Mouse (Mus musculus) MN1 (cell line): ENCODE measurements around the gene Pls1.

Experiments
- DNase-seq: peaks from one replicate; pipeline ENCODE4 v3.0.0-alpha.2; 2016; ENCODE audit warnings: low spot score

The Pls1 gene

GRCm38 (mm10) chr9:95803783-95804182 is 41.3 kb downstream of the Pls1 start:
- DNase-seq, result no peak

- no peak for DNase-seq
Observed at GRCm38 (mm10) chr9:95801610-95802451, 43.3 kb downstream of the Pls1 start.

GRCm38 (mm10) chr9:95796323-95796722 is 48.8 kb downstream of the Pls1 start:
- no peak for DNase-seq

- DNase-seq, result no peak
Observed at GRCm38 (mm10) chr9:95795844-95796243, 49.3 kb downstream of the Pls1 start.

DNA sequence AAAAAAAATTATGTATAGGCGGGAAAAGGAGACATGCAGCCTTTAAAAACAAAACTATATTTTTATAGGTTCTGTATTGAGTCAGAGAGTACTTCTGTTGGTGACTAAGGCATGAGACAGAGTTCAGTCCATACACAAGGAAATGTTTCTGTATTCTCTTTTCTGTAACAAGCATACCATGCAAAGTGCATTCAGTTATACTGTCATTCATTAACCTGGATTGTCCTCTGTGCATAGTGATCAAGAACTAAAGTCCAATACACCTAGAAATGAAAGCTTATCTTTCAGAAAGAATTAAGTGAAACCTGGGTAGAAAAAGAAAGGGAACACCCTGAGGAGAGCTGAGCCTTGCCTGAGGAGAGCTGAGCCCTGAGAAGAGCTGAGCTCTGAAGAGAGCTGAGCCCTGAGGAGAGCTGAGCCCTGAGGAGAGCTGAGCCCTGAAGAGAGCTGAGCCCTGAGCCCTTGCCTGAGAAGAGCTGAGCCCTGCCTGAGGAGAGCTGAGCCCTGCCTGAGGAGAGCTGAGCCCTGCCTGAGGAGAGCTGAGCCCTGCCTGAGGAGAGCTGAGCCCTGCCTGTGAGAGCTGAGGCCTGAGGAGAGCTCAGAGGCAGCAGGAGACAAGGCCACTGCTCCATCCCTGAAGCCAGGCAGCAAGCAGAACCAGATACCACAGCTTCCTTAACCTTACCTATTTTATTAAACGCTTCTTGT is 49.9 kb downstream of the Pls1 start:
- DNase-seq, result no peak

DNA sequence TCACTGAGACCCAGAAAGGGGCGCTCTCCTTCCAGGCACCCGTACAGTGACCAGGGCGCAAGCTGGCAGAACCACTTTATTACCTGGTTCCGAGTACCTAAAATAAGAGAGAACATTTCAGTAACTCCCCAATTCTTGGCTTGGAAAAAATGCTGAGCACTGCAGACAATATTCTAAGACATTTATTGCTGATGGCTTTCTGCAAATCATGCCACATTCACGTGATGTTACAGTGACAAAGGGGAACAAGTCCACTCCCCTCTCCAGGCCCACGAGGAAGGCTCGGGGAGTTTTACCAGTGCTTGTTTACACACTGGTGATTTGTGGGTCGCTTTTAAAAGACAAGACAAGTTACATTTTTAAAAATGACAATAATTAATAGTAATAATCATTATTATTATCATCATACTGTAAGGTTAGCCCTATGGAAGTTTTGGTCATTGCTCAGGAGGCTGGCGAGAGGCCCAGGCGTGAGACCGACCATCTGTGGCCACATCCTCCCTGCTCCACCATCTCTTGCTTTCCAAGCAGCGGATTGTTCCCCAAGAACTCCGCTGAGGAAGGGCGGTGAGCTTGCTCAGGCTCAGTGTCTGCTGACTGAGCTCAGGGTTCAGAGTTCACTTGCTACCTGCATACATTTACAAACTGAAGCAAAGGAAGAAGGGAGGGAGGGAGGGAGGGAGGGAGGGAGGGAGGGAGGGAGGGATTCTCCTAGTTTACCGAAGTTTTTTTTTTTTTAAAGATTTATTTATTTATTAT is 50.9 kb downstream of the Pls1 start:
- DNase-seq, result no peak

DNA sequence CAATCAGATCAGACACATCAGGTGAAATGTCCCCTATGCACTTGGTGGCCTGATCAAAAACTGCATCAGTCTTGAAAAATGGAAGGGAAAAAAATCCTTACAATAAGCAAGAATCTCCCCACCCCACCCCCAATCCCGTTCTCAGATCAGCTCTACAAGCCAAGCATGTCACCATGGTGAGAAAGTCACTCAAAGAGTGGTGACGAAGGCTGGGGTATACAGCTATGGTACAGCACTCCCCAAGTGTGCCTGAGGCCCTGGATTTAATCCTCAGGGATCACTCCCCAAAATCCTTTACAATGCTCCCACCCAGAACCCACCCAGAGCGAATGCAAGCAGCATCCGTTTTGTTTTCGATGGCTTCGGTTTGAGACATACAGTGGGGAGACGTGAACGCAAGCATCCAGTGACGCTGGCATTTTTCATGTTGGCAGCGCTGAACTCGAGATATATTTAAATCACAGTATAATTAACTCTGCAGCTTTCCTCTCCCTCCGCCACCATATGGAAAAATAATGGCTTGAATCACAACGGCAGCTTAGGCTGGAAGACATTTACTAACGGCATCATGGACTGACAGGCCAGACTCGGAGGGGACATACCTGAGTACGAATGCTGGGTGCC is 60.1 kb downstream of the Pls1 start:
- no peak for DNase-seq

DNA sequence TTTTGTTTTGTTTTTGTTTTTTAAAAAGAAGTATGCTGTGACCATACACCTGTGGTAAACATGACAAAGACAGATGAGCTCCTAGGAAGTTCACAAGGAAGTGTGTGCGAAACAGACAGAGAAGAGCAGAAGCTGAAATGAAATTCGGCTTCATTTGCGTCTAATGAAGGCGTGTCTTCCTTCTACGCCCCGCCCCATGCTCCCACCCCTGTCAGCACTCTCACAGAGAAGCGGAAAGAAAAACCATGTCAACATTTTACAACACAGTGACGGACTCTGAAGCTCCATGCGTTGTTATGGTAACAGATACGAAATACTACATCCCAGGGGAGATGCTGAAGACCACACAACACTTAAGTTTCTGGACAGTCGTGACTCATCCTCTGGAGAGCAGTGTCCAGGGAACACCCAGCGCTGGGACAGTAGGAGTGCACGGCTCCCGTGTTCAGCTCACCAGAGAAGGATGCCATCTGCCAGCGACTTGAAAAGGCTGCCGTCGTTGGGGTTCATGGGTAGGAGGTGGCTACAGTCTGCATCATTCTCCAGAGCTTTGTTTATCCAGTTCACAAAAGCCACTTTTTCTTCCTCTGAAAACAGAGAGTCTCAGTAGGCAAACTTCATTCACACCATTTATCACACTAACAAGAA is 61.3 kb downstream of the Pls1 start:
- peak; percentile 7 for DNase-seq

DNA sequence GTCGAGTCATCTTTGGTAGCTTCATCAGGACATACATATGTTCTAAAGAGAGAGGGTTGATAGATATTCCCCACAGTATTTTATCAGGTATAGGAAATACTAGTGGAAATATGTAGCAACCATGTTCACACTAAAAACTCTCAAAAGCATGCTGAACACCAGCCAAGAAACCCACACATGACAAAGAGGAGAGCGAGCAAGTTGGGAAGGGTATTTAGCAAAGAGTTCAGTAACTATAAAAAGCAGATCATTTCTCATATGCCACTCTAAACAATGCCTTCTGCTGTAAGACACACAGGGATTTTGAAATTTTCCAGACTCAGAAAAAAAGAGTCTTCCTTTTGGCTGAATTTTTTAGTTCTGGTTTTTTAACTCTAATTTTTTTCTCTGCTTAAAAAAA is 73.4 kb downstream of the Pls1 start:
- no peak for DNase-seq

- DNase-seq, result no peak
Observed at GRCm38 (mm10) chr9:95763218-95763617, 81.9 kb downstream of the Pls1 start.

DNA sequence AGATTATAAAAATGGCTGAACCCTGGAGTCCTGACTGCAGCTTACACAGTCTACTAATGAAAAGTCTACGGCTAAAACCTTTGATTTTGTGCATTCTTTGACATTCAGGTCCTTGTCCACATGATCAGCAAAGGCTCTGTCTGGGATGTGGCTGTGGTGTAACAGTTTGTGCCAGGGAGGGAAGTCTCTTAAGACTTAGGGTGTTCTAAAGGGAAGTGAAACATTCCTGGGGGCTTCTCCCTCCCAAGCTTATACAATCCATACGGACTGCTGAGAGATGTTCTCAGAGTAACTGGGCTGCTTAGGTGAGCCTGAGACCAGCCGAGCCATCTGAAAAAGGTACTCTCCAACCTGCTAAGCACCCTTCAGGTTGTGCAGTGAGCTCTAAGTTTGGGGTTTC is 82.9 kb downstream of the Pls1 start:
- DNase-seq, result no peak

DNA sequence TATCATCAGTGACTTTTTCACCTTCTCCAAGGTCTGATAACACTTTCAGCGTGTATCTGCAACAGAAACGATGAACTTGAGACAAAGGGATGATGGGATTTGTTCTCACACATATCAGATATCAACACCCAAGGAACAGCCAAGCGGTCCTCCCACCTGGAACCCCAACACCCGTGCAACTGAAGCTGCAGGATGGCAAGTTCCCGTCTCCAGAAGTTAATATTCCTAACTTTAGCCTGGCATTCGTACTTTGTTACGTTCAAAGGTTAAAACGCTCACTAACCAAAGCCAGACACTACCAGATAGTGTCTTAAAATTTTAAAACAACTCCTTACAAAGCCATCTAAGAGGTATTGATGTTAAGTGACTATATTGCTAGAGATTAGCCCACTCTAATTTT is 83.7 kb downstream of the Pls1 start:
- no peak for DNase-seq

DNA sequence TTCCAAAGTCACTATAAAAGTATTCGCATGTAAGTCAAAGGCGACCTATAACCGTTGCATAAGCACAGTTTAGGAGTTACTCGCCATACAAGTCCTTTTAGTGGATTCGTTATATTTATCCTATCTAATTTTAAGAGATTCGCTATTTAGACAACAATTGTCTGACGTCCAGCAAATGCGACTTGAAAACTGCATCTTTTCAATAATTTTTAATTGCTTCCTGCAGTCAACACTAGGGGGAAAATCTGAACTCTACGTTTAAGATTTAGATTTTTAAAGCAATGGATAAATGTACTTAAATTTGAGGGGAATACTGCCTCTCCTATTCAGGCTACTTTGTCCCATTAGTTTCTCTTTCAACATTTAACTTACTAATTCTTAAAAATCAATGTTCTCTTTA is 94.4 kb downstream of the Pls1 start:
- no peak for DNase-seq

GRCm38 (mm10) chr9:95750037-95750511 is 95.0 kb downstream of the Pls1 start, which contains the start of gene Trpc1:
TSS of gene Trpc1 (minus strand) at chr9:95750375.
- DNase-seq, result no peak

DNA sequence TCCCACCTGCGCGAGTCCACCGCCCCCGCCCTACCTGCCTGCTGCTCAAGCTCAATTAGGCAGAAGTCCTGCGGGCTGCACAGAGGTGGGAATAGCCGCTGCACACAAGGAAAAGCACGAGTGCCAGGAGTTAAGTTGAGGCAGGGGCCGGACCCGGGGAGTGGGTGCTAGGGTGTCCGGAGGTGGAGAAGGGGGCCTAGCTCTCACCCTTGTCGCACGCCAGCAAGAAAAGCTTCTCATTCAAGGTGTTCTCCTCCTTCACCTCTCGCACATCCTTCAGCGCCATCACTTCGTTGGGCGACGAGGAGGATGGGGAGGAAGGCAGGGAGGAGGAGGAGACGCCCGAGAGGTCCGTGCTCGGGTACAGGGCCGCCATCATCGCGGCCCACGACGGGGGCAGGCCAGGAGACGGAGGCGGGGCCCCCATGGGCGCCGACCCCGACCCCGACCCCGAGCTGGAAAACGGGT is 95.6 kb downstream of the Pls1 start:
- no peak for DNase-seq

DNA sequence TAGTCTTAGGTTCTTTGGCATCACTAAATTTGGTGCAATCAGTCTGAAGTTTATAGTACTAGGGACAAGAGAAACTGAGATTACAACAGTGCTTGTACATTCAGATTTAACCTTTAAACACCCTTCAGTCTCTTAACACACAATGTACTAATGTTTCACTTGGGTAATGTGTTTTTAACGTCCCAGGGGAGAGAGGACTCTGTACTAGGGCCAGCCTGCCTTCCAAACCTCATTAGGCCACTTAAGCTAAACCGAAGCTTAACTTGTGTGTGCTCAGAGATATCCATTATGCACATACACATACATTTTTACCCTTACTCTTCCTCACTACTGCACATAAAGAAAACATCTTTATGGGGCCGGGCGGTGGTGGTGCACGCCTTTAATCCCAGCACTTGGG is 97.8 kb downstream of the Pls1 start:
- DNase-seq, result no peak

DNA sequence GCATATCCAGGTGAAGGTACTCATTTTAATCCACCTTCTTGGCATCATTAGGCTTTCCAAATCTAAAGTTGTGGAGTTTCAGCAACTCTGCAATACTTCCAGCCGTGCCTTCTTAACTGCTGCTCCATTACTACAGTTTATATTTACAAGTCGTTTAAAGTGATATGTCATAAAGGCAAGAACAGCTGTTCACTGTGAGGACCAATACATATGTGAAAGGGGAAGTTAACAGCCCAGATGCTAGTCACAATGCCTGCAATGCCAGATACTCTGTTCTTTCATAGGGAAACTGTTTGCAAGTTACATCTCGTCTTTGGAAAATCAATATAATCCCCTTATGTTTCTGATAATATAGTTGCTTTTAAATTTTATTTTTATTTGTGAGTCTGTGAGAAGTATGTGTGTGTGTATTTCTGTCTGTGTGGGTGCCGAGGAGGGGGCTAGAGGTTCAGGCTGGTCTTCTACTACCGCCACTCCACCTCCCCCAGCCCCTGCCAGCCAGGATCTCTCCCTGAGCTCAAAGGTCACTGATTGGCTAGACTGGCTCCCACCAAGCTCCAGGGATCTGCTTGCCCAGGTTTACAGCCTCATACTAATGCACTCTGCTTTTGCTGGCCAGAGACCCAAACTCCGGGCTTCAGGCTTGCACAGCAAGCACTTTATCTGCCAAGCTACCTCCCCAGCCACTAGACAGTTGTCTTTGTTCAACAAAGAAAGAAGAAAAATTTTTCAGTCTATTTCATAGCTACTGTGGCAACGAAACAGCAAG is 100.1 kb downstream of the Pls1 start:
- no peak for DNase-seq

- DNase-seq, result no peak
Observed at GRCm38 (mm10) chr9:95736238-95736637, 108.9 kb downstream of the Pls1 start.

DNA sequence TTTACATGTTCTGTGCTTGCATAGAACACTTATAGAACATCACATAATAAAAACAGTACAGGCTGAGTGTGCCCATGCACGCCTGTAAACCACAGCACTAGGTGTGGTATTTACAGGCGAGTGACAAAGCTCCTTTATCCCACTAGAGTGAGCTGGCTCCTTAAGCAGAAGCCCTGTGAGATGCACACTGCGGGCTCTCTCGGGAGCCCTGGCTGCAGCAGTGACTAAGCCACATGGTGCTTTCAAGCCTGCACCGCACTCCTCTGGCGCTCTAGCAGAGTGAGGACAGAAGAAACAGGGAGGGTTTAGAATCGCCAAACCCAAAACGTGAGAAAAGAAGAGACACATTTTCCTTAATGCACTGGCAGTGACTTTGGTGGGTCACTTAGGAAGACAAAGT is 132.5 kb downstream of the Pls1 start:
- no peak for DNase-seq

DNA sequence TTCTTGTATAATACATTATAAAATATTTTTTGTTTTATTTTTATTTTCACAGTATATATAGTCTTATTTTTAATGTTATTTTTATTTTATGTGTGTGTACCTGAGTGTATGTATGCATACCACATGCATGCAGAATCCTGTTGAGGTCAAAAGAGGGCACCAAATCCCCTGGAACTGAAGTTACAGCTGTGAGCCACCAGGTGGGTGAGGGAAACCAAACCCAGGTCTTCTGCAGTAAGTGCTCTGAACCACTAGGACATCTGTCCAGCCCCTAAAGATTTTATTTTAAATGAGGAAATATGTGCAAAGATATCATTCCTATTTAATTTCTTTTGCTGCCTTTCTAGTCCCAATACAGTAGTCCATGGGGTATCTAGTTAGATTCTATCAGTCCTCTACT is 136.2 kb downstream of the Pls1 start:
- no peak for DNase-seq

DNA sequence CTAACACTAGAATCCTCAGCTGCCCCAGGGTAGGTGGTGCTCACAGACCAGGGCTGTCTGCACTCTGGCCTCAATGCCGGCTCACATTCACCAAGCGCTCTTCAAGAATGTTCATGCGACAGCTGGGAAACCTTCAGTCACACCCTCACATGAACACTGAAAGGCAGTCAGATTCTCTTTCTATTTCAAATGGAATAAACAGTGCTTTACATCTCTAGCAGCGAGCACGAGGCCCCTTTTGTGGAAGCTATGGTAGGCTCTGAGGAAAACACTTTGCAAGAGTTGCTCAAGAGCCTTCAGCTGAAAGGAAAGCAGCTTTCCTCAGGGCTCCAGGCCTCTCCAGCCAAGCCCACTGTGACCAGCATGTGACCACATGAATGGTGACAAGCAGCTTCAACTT is 139.7 kb downstream of the Pls1 start:
- no peak for DNase-seq
